Mouse (Mus musculus) kidney, adult 2 months (tissue): ENCODE measurements around the gene Cntnap4. TPM values are rescaled to one million over a fixed set of nuclear protein-coding genes. Genes with fewer than 3 reads are reported as not detected.

Experiments used
- DNase-seq: peaks from one replicate; pipeline ENCODE4 v3.0.0; 2021
- H3K27ac ChIP-seq: fragments of 200-500 bp; 2 replicates; pipeline ENCODE4 v1.5.1; 2012; ENCODE audit warnings: low read depth, low read length, control low read depth, inconsistent platforms; ENCODE audit not compliant: insufficient read depth
- H3K27me3 ChIP-seq: fragments of 200-500 bp; replicated peaks from 2 replicates; pipeline ENCODE4 v1.6.1; 2012; ENCODE audit warnings: mild to moderate bottlenecking, moderate library complexity, low read length, inconsistent platforms; ENCODE audit not compliant: control insufficient read depth, insufficient read depth
- H3K36me3 ChIP-seq: fragments of 200-500 bp; 2 replicates; pipeline ENCODE4 v1.6.1; 2012; ENCODE audit warnings: mild to moderate bottlenecking, moderate library complexity, low read length, inconsistent platforms; ENCODE audit not compliant: control insufficient read depth, insufficient read depth
- H3K4me1 ChIP-seq: fragments of 200-500 bp; 2 replicates; pipeline ENCODE4 v1.6.1; 2011; ENCODE audit warnings: low read length; ENCODE audit not compliant: control insufficient read depth, insufficient read depth
- H3K4me3 ChIP-seq: fragments of 200-500 bp; 2 replicates; pipeline ENCODE4 v1.5.1; 2011; ENCODE audit warnings: mild to moderate bottlenecking, low read depth, low read length, control low read depth; ENCODE audit not compliant: insufficient read depth
- CTCF ChIP-seq: fragments of 200-500 bp; conservative IDR thresholded peaks from 2 replicates; pipeline ENCODE4 v1.5.1; 2011; ENCODE audit warnings: low read depth, mild to moderate bottlenecking, control low read depth, low read length, moderate library complexity, mixed read lengths; ENCODE audit not compliant: insufficient read depth, insufficient read length
- POLR2A ChIP-seq: fragments of 200-500 bp; IDR thresholded peaks from one replicate; pipeline ENCODE4 v1.6.1; 2011; ENCODE audit warnings: low read depth, low read length, control low read depth
- WGBS: fragments of 180-500 bp; shearing (Covaris S2); methylation state at CpG from one replicate; pipeline ENCODE4 v1.1.7; 2018; 5-methylcytosine and 5-hydroxymethylcytosine counted together
- polyA plus RNA-seq: library from polyadenylated mRNA; depleted of rRNA; stranded (reverse); fragments of >200 nt; gene quantifications from 2 replicates; pipeline ENCODE4 v1.2.3, GENCODE M21; 2012

Cntnap4 gene
- polyA plus RNA-seq, 1 experiment: 0.02 TPM

- DNase-seq: no peak
- 28% methylated on average over 14 of the region's 14 CpGs for WGBS
- TF ChIP-seq CTCF (no peak), POLR2A (no peak)
- Histone ChIP-seq H3K27me3 (no peaks in the 10 kb centered on the region; the same call in 1 of the 2 replicates), H3K4me1 (no peaks in the 10 kb centered on the region), H3K36me3 (no peaks in the 10 kb centered on the region), H3K27ac (no peak overlapping the region), H3K4me3 (no peak overlapping the region)
Observed at GRCm38 (mm10) chr8:112589052-112589389, 19.2 kb downstream of the Cntnap4 start.

GRCm38 (mm10) chr8:112596023-112596776 is 26.4 kb downstream of the Cntnap4 start:
- no peak overlapping the region for H3K27ac ChIP-seq
- no peaks in the 10 kb centered on the region for H3K36me3 ChIP-seq
- no peaks in the 10 kb centered on the region for H3K27me3 ChIP-seq
- WGBS: 44% methylated on average over 15 of the region's 15 CpGs
- TF ChIP-seq CTCF (no peak), POLR2A (no peak)
- no peak for DNase-seq
- no peaks in the 10 kb centered on the region for H3K4me1 ChIP-seq
- no peak overlapping the region for H3K4me3 ChIP-seq

- H3K27me3 ChIP-seq: no peaks in the 10 kb centered on the region
- WGBS: 86% methylated on average over 11 of the region's 11 CpGs
- TF ChIP-seq POLR2A (no peak), CTCF (no peak)
- no peak for DNase-seq
- H3K4me3 ChIP-seq: no peak overlapping the region
- H3K4me1 ChIP-seq: no peaks in the 10 kb centered on the region
- H3K36me3 ChIP-seq: no peaks in the 10 kb centered on the region
- H3K27ac ChIP-seq: no peak overlapping the region
Observed at GRCm38 (mm10) chr8:112599975-112600374, 30.1 kb downstream of the Cntnap4 start.

- no peak for DNase-seq
- no peak overlapping the region for H3K27ac ChIP-seq
- H3K36me3 ChIP-seq: no peaks in the 10 kb centered on the region
- TF ChIP-seq CTCF: no peak
- no peak for TF ChIP-seq POLR2A
- no peaks in the 10 kb centered on the region for H3K27me3 ChIP-seq
- 83% methylated on average over 1 of the region's 1 CpGs for WGBS
- H3K4me1 ChIP-seq: no peaks in the 10 kb centered on the region
- H3K4me3 ChIP-seq: no peak overlapping the region
Observed at GRCm38 (mm10) chr8:112601150-112601549, 31.3 kb downstream of the Cntnap4 start.

GRCm38 (mm10) chr8:112610121-112610520 is 40.3 kb downstream of the Cntnap4 start:
- no peak overlapping the region for H3K4me3 ChIP-seq
- no peaks in the 10 kb centered on the region for H3K36me3 ChIP-seq
- 74% methylated on average over 6 of the region's 6 CpGs for WGBS
- no peak for TF ChIP-seq POLR2A
- no peak for TF ChIP-seq CTCF
- no peak overlapping the region for H3K27ac ChIP-seq
- no peaks in the 10 kb centered on the region for H3K4me1 ChIP-seq
- DNase-seq: no peak
- no peaks in the 10 kb centered on the region for H3K27me3 ChIP-seq

GRCm38 (mm10) chr8:112628791-112629190 is 58.9 kb downstream of the Cntnap4 start:
- H3K27me3 ChIP-seq: no peaks in the 10 kb centered on the region

GRCm38 (mm10) chr8:112652657-112653056 is 82.8 kb downstream of the Cntnap4 start:
- TF ChIP-seq CTCF (no peak), POLR2A (no peak)
- Histone ChIP-seq H3K4me1 (no peaks in the 10 kb centered on the region), H3K27me3 (no peaks in the 10 kb centered on the region), H3K4me3 (no peak overlapping the region), H3K27ac (no peak overlapping the region), H3K36me3 (no peaks in the 10 kb centered on the region)
- DNase-seq: no peak
- 80% methylated on average over 4 of the region's 4 CpGs for WGBS

More at GRCm38 (mm10) chr8:112628791-112629190, 58.9 kb downstream of the Cntnap4 start:
- Histone ChIP-seq H3K4me1 (no peaks in the 10 kb centered on the region), H3K27ac (no peak overlapping the region), H3K4me3 (no peak overlapping the region), H3K36me3 (no peaks in the 10 kb centered on the region)
- no peak for TF ChIP-seq POLR2A
- DNase-seq: no peak
- 80% methylated on average over 7 of the region's 7 CpGs for WGBS

- Histone ChIP-seq H3K27me3 (no peaks in the 10 kb centered on the region), H3K27ac (no peak overlapping the region), H3K4me1 (no peaks in the 10 kb centered on the region), H3K36me3 (no peaks in the 10 kb centered on the region), H3K4me3 (no peak overlapping the region)
- 92% methylated on average over 1 of the region's 1 CpGs for WGBS
- no peak for DNase-seq
- TF ChIP-seq POLR2A: no peak
- TF ChIP-seq CTCF: no peak
Observed at GRCm38 (mm10) chr8:112653276-112653675, 83.4 kb downstream of the Cntnap4 start.
